ENCODE assay signal across 18 mouse cellular contexts in the genomic region with DNA sequence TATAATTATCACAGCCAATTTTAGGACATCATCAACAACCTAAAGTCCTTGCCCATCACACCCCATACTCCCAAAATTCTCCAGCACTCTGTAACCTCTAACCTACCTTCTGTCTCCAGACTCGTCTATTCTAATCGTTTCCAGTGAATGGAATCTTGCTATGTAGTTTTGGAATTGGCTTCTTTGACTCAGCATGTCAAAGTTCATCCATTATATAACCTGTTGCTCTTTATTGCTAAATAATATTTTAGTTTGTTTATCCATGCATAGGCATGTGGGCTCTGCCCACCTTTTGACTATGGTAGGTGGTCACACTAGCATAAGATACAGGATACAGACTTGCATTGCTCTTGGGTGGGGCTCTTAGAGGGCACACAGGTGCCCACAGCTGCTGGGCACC.
"Had no signal": no experiment of that assay in that cellular context is flagged by ENCODE, and none has a peak within 500 bp of the region (broad histone marks: within the 10 kb centered on the region; RNA-seq: fewer than 3 reads in every experiment).

No protein-coding gene starts in this region.

- DNase-seq: lung, adult 18-20 months; lung, embryonic 14.5 days; lung, postnatal 10 days; lung, postnatal 4 days; midbrain, embryonic 14.5 days; retina, postnatal 1 day; right cerebral cortex, adult 18-20 months; right cerebral cortex, postnatal 25 days; right cerebral cortex, postnatal 4 days; spleen, adult 18-20 months; thymus, adult 18-20 months; thymus, postnatal 14 days; thymus, postnatal 36 days had no signal

- H3K4me3 ChIP-seq: midbrain, embryonic 10.5 days; myocyte; neural tube, embryonic 13.5 days; neural tube, embryonic 15.5 days had no signal

- ATAC-seq: midbrain, embryonic 16.5 days had no signal

- H3K4me2 ChIP-seq: lung, embryonic 14.5 days; neural tube, embryonic 13.5 days; neural tube, embryonic 15.5 days had no signal

- H3K4me1 ChIP-seq: midbrain, embryonic 10.5 days; neural tube, embryonic 13.5 days; neural tube, embryonic 15.5 days had no signal

- H3K9ac ChIP-seq: lung, embryonic 14.5 days; neural tube, embryonic 13.5 days; neural tube, embryonic 15.5 days had no signal

- H3K27ac ChIP-seq: midbrain, embryonic 10.5 days; neural tube, embryonic 13.5 days; neural tube, embryonic 15.5 days had no signal

- H3K9me3 ChIP-seq: midbrain, embryonic 10.5 days; neural tube, embryonic 13.5 days; neural tube, embryonic 15.5 days had no signal

- H3K27me3 ChIP-seq: neural tube, embryonic 13.5 days; neural tube, embryonic 15.5 days had no signal
